Mouse (Mus musculus) limb, embryonic 15.5 days (tissue): Measurements from ENCODE around the gene Zfp87. TPM values are rescaled to one million over a fixed set of nuclear protein-coding genes. Genes with fewer than 3 reads are reported as not detected.

Experiments
- ATAC-seq: fragments of 200-750 bp; cut with Nextera tagmentation; 2 replicates; pipeline ENCODE4 v1.8.0; 2017; ENCODE audit warnings: low read depth, moderate TSS enrichment; ENCODE audit not compliant: insufficient number of reproducible peaks, low FRiP score, low TSS enrichment
- H3K27ac ChIP-seq: fragments of 300-500 bp; sonication (generic); 2 replicates; pipeline ENCODE4 v1.5.1; 2015; ENCODE audit warnings: moderate library complexity, mild to moderate bottlenecking, inconsistent platforms
- H3K27me3 ChIP-seq: fragments of 300-500 bp; sonication (generic); 2 replicates; pipeline ENCODE4 v1.6.1; 2015; ENCODE audit warnings: inconsistent platforms
- H3K36me3 ChIP-seq: fragments of 300-500 bp; sonication (generic); 2 replicates; pipeline ENCODE4 v1.6.1; 2015; ENCODE audit warnings: inconsistent platforms
- H3K4me1 ChIP-seq: fragments of 300-500 bp; sonication (generic); 2 replicates; pipeline ENCODE4 v1.6.1; 2015; ENCODE audit warnings: inconsistent platforms
- H3K4me2 ChIP-seq: fragments of 300-500 bp; sonication (generic); 2 replicates; pipeline ENCODE4 v1.6.1; 2015; ENCODE audit warnings: mild to moderate bottlenecking, inconsistent platforms
- H3K4me3 ChIP-seq: fragments of 300-500 bp; sonication (generic); 2 replicates; pipeline ENCODE4 v1.5.1; 2015; ENCODE audit warnings: mild to moderate bottlenecking, inconsistent platforms
- H3K9ac ChIP-seq: fragments of 300-500 bp; sonication (generic); 2 replicates; pipeline ENCODE4 v1.6.1; 2015; ENCODE audit warnings: inconsistent platforms
- H3K9me3 ChIP-seq: fragments of 300-500 bp; sonication (generic); 2 replicates; pipeline ENCODE4 v1.6.1; 2016; ENCODE audit warnings: inconsistent platforms
- WGBS: fragments of 180-500 bp; shearing (Covaris S2); methylation state at CpG from one replicate; pipeline ENCODE4 v1.1.7; 2015; 5-methylcytosine and 5-hydroxymethylcytosine counted together
- polyA plus RNA-seq: library from polyadenylated mRNA; unstranded; fragments of >200 nt; fragmentation: Nextera tagmentation; extraction: Ambion mirVana; gene quantifications from 2 replicates; pipeline ENCODE4 v1.2.1, GENCODE M21; 2015

Zfp87 gene
- polyA plus RNA-seq, 1 experiment from 2014 or later: 23.6 TPM

GRCm38 (mm10) chr13:67483625-67484423, 42.2 kb downstream of the Zfp87 start, which contains the start of gene Zfp874b:
Gene Zfp874b (minus strand): TSS chr13:67484258.
- peaks cover 20% of the 10 kb centered on the region for H3K36me3 ChIP-seq
- peak within 1 kb of the TSS; percentile 63 for H3K4me3 ChIP-seq
- peak; percentile 91 for ATAC-seq
- peak within 1 kb of the TSS; percentile 50 for H3K4me2 ChIP-seq
- no peaks in the 10 kb centered on the region for H3K9me3 ChIP-seq
- peak within 1 kb of the TSS; percentile 56 for H3K9ac ChIP-seq
- H3K27ac ChIP-seq: peak within 1 kb of the TSS; percentile 60
- H3K27me3 ChIP-seq: no peaks in the 10 kb centered on the region
- WGBS: 3% methylated on average over 20 of the region's 20 CpGs
- H3K4me1 ChIP-seq: peaks cover 4% of the 10 kb centered on the region; the same call in 1 of the 2 replicates

DNA sequence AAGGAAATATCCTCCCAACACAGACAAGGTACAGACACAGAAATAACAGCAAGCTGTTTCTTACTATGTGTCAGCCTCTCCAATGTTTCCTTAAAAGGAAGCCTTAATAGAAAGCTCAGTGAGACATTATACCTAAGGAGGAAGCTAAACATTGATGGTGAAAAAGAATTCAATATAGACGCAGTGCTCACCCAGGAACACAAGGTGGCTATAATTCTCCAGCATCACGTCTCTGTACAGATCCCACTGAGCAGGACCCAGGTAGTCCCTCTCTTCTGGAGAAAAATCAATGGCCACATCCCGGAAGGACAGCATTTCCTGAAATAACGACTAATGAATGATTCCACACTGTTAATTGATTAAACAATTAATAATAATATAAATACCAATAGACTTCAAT, 44.4 kb downstream of the Zfp87 start:
- no peaks in the 10 kb centered on the region for H3K9me3 ChIP-seq
- no peak overlapping the region for H3K27ac ChIP-seq

DNA sequence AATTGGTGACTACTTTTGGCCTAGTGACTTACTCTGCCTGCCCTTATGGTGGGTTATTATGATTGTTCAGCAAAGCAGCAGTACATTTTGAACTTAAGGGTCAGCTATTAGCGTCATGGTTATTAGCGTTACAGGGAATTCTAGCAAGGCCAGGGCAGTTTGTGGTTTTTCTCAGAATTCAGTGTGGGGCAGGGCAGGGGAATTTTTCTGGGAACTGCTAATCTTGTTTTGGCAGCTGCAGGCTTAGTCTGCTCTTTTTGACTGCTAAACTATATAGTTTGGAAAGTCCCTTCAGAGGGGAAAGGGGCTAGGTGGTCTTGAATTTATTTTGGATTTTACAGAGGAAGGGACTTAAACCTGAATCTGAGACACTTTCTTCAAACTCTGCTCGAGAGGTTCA, 56.7 kb downstream of the Zfp87 start:
- Histone ChIP-seq H3K4me1 (no peaks in the 10 kb centered on the region), H3K4me3 (no peak overlapping the region), H3K27ac (no peak overlapping the region), H3K36me3 (peaks cover 34% of the 10 kb centered on the region), H3K9ac (no peak overlapping the region), H3K9me3 (no peaks in the 10 kb centered on the region), H3K27me3 (no peaks in the 10 kb centered on the region), H3K4me2 (no peak overlapping the region)
- ATAC-seq: no peak
- 84% methylated on average over 3 of the region's 3 CpGs for WGBS

More for the DNA sequence above, 44.4 kb downstream of the Zfp87 start:
- Histone ChIP-seq H3K36me3 (peaks cover 8% of the 10 kb centered on the region), H3K4me1 (peaks cover 4% of the 10 kb centered on the region; the same call in 1 of the 2 replicates), H3K27me3 (no peaks in the 10 kb centered on the region), H3K4me2 (no peak overlapping the region), H3K4me3 (no peak overlapping the region), H3K9ac (no peak overlapping the region)
- whole genome bisulfite sequencing: 72% methylated on average over 4 of the region's 4 CpGs
- ATAC-seq: no peak

Other genes starting within 250 kb of the Zfp87 start
- 2.0 and 2.1 TPM in 2 replicates for gene Zfp458, start 247.7 kb downstream of the Zfp87 start, polyA plus RNA-seq
- gene Zfp457, start 219.7 kb downstream of the Zfp87 start, polyA plus RNA-seq: 0.42 and 0.50 TPM in 2 replicates
- gene Zfp595, start 193.6 kb downstream of the Zfp87 start, polyA plus RNA-seq: 2.7 and 3.2 TPM in 2 replicates
- gene Gm28044, start 165.6 kb downstream of the Zfp87 start, polyA plus RNA-seq: 0.60 and 0.97 TPM in 2 replicates
- 0.84 and 0.90 TPM in 2 replicates for gene Zfp953, start 165.6 kb downstream of the Zfp87 start, polyA plus RNA-seq
- gene Gm28041, start 150.4 kb downstream of the Zfp87 start, polyA plus RNA-seq: 0.50 TPM in 1 of 2 replicates, not detected in the other
- gene Zfp456, start 150.4 kb downstream of the Zfp87 start, polyA plus RNA-seq: 1.2 and 1.4 TPM in 2 replicates
- gene Zfp429, start 126.4 kb downstream of the Zfp87 start, polyA plus RNA-seq: 7.2 and 7.6 TPM in 2 replicates
- gene Zfp459, start 104.8 kb downstream of the Zfp87 start, polyA plus RNA-seq: 1.3 and 1.5 TPM in 2 replicates
- 10.6 and 11.6 TPM in 2 replicates for gene Zfp874a, start 74.6 kb downstream of the Zfp87 start, polyA plus RNA-seq
- gene Zfp874b, start 41.9 kb downstream of the Zfp87 start, polyA plus RNA-seq: 2.9 and 4.7 TPM in 2 replicates
- 16.2 and 17.0 TPM in 2 replicates for gene Zfp58, start 25.6 kb downstream of the Zfp87 start, polyA plus RNA-seq
- gene Gm26965, start within 50 bp of the Zfp87 start, polyA plus RNA-seq: 0.25 TPM in 1 of 2 replicates, not detected in the other
- 11.0 and 12.6 TPM in 2 replicates for gene Zfp748, start 27.7 kb upstream of the Zfp87 start, polyA plus RNA-seq
- 3.8 and 4.6 TPM in 2 replicates for gene Zfp729b, start 83.5 kb upstream of the Zfp87 start, polyA plus RNA-seq
- 0.56 TPM in 1 of 2 replicates, not detected in the other for gene Gm49345, start 111.6 kb upstream of the Zfp87 start, polyA plus RNA-seq
- 2.1 and 3.2 TPM in 2 replicates for gene Zfp729a, start 111.6 kb upstream of the Zfp87 start, polyA plus RNA-seq
- gene Zfp738, start 160.9 kb upstream of the Zfp87 start, polyA plus RNA-seq: 10.0 and 10.2 TPM in 2 replicates
- 6.4 and 6.8 TPM in 2 replicates for gene Zfp65, start 203.0 kb upstream of the Zfp87 start, polyA plus RNA-seq
- gene Zfp85, start 229.1 kb upstream of the Zfp87 start, polyA plus RNA-seq: 5.4 and 6.7 TPM in 2 replicates